Mouse (Mus musculus) megakaryocyte, embryonic 14.5 days (primary cell): Measurements from ENCODE around the gene Capn10.

Experiments used
- FLI1 ChIP-seq: IDR thresholded peaks from 2 replicates; pipeline ENCODE4 v1.6.1; 2012; ENCODE audit warnings: low read length, inconsistent platforms, mixed read lengths
- GATA1 ChIP-seq: IDR thresholded peaks from 3 replicates; pipeline ENCODE4 v1.6.1; 2012; ENCODE audit warnings: mixed read lengths, low read length, inconsistent platforms, borderline replicate concordance

DNA sequence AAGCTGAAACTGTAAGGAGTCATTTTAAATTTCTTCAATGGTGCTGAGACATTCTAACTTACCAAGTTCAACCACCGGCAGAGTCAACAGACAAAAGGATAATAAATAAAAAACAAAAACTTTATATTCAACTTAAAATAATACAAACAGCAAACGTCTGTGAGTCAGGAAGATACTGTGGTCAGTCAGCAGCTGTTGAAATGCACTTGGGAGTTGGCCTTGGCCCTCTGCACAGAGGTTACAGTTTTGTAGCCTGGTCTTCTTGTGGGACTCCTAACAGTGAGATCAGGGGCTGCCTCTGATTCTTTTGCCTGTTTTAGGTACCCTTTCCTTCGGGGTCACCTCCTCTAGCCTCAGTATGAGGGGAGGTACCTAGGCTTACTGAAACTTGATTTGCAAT, 40.3 kb upstream of the Capn10 start:
- TF ChIP-seq GATA1 (no peak), FLI1 (no peak)
